In the genomic region with DNA sequence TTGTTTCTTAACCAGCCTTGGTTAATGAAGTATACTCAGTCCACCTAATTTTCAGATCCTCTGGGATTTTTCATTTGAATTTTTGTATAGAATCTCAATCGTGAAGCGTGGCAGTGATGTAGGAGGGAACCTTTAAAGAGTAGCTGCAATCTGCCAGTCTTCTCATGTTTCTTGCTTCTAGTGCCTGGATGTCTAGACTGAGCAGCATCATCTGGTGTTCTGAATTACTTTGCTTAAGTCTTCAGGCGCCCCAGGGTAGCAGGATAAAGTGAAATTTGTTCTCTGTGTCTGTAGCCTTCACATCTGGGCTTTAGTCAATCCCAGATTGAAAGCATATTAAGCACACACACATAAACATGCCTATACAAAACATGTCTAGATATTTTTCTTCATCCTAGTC, we compare ENCODE assay signal across 19 mouse cellular contexts. TPM values are rescaled to one million over a fixed set of nuclear protein-coding genes. Genes with fewer than 3 reads are reported as not detected.
"Had no signal": no experiment of that assay in that cellular context is flagged by ENCODE, and none has a peak within 500 bp of the region (broad histone marks: within the 10 kb centered on the region; RNA-seq: fewer than 3 reads in every experiment).

No protein-coding gene starts in this region.

- ATAC-seq: liver, postnatal 0 days; midbrain, embryonic 16.5 days had no signal

- H3K9ac ChIP-seq: liver, embryonic 15.5 days; liver, postnatal 0 days; lung, embryonic 14.5 days; midbrain, embryonic 12.5 days; neural tube, embryonic 13.5 days; neural tube, embryonic 15.5 days had no signal

- H3K4me1 ChIP-seq: liver, embryonic 15.5 days had no signal

- H3K4me2 ChIP-seq: liver, embryonic 15.5 days; lung, embryonic 14.5 days; midbrain, embryonic 12.5 days; neural tube, embryonic 13.5 days; neural tube, embryonic 15.5 days had no signal

- H3K27me3 ChIP-seq: liver, embryonic 15.5 days; midbrain, embryonic 12.5 days; neural tube, embryonic 13.5 days; neural tube, embryonic 15.5 days had no signal

- DNase-seq: liver, postnatal 0 days; lung, embryonic 14.5 days; lung, postnatal 10 days; lung, postnatal 4 days; midbrain, embryonic 14.5 days; retina, postnatal 1 day; right cerebral cortex, adult 18-20 months; right cerebral cortex, postnatal 25 days; right cerebral cortex, postnatal 4 days; spleen, adult 18-20 months; thymus, adult 18-20 months; thymus, postnatal 14 days; thymus, postnatal 36 days had no signal

- H3K4me3 ChIP-seq: liver, embryonic 15.5 days; midbrain, embryonic 12.5 days; myocyte; neural tube, embryonic 13.5 days; neural tube, embryonic 15.5 days had no signal

- H3K36me3 ChIP-seq: liver, embryonic 15.5 days had no signal

- H3K27ac ChIP-seq: liver, embryonic 15.5 days; midbrain, embryonic 12.5 days had no signal

- H3K9me3 ChIP-seq: liver, embryonic 15.5 days; midbrain, embryonic 12.5 days; neural tube, embryonic 13.5 days; neural tube, embryonic 15.5 days had no signal

RNA-seq across cellular contexts. Expression of gene Astn1, which starts 21.1 kb away (rescaled TPM):
- polyA plus RNA-seq: liver, postnatal 0 days; myocyte had no signal

RNA-seq across cellular contexts. Expression of gene Brinp2, which starts 27.1 kb away (rescaled TPM):
- polyA plus RNA-seq: liver, postnatal 0 days; myocyte had no signal
